Comparison of ENCODE assay signal across 7 mouse cellular contexts in genomic region chr3:135437758-135438495, GRCm38 (mm10). TPM values are rescaled to one million over a fixed set of nuclear protein-coding genes. Genes with fewer than 3 reads are reported as not detected.
DNase-seq lines count a peak whose midpoint lies in the region; ATAC-seq lines count a peak whose summit lies in the region.

TSS of gene Ube2d3 (plus strand) at chr3:135438149.

- ATAC-seq in intestine, embryonic 15.5 days: peak; percentile 94

- H3K9ac ChIP-seq in intestine, embryonic 15.5 days: peak within 1 kb of the TSS; percentile 98

- H3K4me3 ChIP-seq in intestine, embryonic 15.5 days (replicated peaks): peak within 1 kb of the TSS; percentile 77
- H3K4me3 ChIP-seq in midbrain, embryonic 10.5 days: peak within 1 kb of the TSS; percentile 91

- no peaks in the 10 kb centered on the region; the same call in 1 of the 2 replicates for H3K4me1 ChIP-seq in intestine, embryonic 15.5 days (replicated peaks)
- H3K4me1 ChIP-seq in midbrain, embryonic 10.5 days: peaks cover 33% of the 10 kb centered on the region

- under 1% methylated on average over 53 of the region's 56 CpGs for WGBS in intestine, embryonic 15.5 days
- under 1% methylated on average over 56 of the region's 56 CpGs for WGBS in midbrain, embryonic 10.5 days

- H3K36me3 ChIP-seq in intestine, embryonic 15.5 days: 0 out of 2 replicates have a peak, but pooled peaks cover 2% of the 10 kb centered on the region
- H3K36me3 ChIP-seq in midbrain, embryonic 10.5 days: peaks cover 38% of the 10 kb centered on the region

- H3K4me2 ChIP-seq in intestine, embryonic 15.5 days (replicated peaks): peak within 1 kb of the TSS; percentile 64

- DNase-seq in adrenal gland, adult 2 months: peak; percentile 99
- peak; percentile 98 for DNase-seq in embryo, embryonic 11.5 days (ENCODE audit: low read depth, low spot score)
- DNase-seq in gastrocnemius, postnatal 36 days: peak; percentile 98 to 99
- DNase-seq in left cerebral cortex, postnatal 25 days (ENCODE audit: low spot score in 2 of 2): peak; percentile 98 to 100
- DNase-seq in midbrain, embryonic 10.5 days (ENCODE audit: low spot score): peak; percentile 99
- peak; percentile 97 for DNase-seq in right cerebral cortex, postnatal 4 days

- H3K27me3 ChIP-seq in intestine, embryonic 15.5 days (replicated peaks): no peaks in the 10 kb centered on the region
- H3K27me3 ChIP-seq in midbrain, embryonic 10.5 days (ENCODE audit: low read depth, poor library complexity, severe bottlenecking): no peaks in the 10 kb centered on the region

- peak within 1 kb of the TSS; percentile 100 for H3K27ac ChIP-seq in intestine, embryonic 15.5 days
- peak within 1 kb of the TSS; percentile 100 for H3K27ac ChIP-seq in midbrain, embryonic 10.5 days (replicated peaks)

- no peaks in the 10 kb centered on the region for H3K9me3 ChIP-seq in intestine, embryonic 15.5 days
- H3K9me3 ChIP-seq in midbrain, embryonic 10.5 days (replicated peaks): no peaks in the 10 kb centered on the region

- intact Hi-C loops in gastrocnemius, postnatal 36 days (cut with DNase I): no loop called here
- intact Hi-C loops in left cerebral cortex, postnatal 25 days (cut with DNase I): loop anchor here (1.0 to 5.0 kb wide), 2 partner anchors 15 to 254 kb away; partner anchors contain the start of genes Cisd2 and Nfkb1

RNA-seq across cellular contexts. Expression of gene Ube2d3, which starts in this region (rescaled TPM):
- 100 to 1,000 TPM; 357 to 547 TPM for total RNA-seq in adrenal gland, adult 2 months (2021)
- polyA plus RNA-seq in adrenal gland, adult 2 months (2012; rRNA removed): 261 and 295 TPM in 2 replicates
- total RNA-seq in gastrocnemius, postnatal 36 days (2021): 100 to 1,000 TPM; 267 to 296 TPM
- 483 and 535 TPM in 2 replicates for polyA plus RNA-seq in intestine, embryonic 15.5 days (2015; fragmentation: Nextera tagmentation; extraction: Ambion mirVana)
- total RNA-seq in left cerebral cortex, postnatal 25 days (2021): 100 to 1,000 TPM; 231 to 239 TPM
- polyA plus RNA-seq in midbrain, embryonic 10.5 days (2016; fragmentation: Nextera tagmentation; extraction: Ambion mirVana): 548 and 568 TPM in 2 replicates

Comparison
In these comparisons a context has a peak if more than half of its experiments do, and no peak if none do; other contexts are left out.
1. Peak in every context shown above with its lines: DNase-seq, ATAC-seq, H3K4me3 ChIP-seq and H3K27ac ChIP-seq.